Comparison of ENCODE assay signal across 8 mouse cellular contexts in genomic region chr11:69758478-69758970, GRCm38 (mm10). TPM values are rescaled to one million over a fixed set of nuclear protein-coding genes. Genes with fewer than 3 reads are reported as not detected.
DNase-seq lines count a peak whose midpoint lies in the region; ATAC-seq lines count a peak whose summit lies in the region.

Polr2a (minus strand) TSS chr11:69758637.

- under 1% methylated on average over 36 of the region's 36 CpGs for WGBS in heart, embryonic 13.5 days
- under 1% methylated on average over 36 of the region's 36 CpGs for WGBS in liver, embryonic 12.5 days (ENCODE audit: insufficient replicate concordance)
- 0% methylated on average over 36 of the region's 36 CpGs for whole genome bisulfite sequencing in stomach, embryonic 15.5 days

- peaks cover 47% of the 10 kb centered on the region for H3K4me1 ChIP-seq in heart, embryonic 13.5 days
- H3K4me1 ChIP-seq in liver, embryonic 12.5 days = peaks cover 55% of the 10 kb centered on the region
- peaks cover 28% of the 10 kb centered on the region for H3K4me1 ChIP-seq in stomach, embryonic 15.5 days

- H3K27me3 ChIP-seq in heart, embryonic 13.5 days (replicated peaks) = no peaks in the 10 kb centered on the region
- H3K27me3 ChIP-seq in liver, embryonic 12.5 days (replicated peaks) = no peaks in the 10 kb centered on the region
- H3K27me3 ChIP-seq in stomach, embryonic 15.5 days (replicated peaks) = no peaks in the 10 kb centered on the region

- H3K36me3 ChIP-seq in heart, embryonic 13.5 days = peaks cover 3% of the 10 kb centered on the region; the same call in 1 of the 2 replicates
- peaks cover 13% of the 10 kb centered on the region; the same call in 1 of the 2 replicates for H3K36me3 ChIP-seq in liver, embryonic 12.5 days
- no peaks in the 10 kb centered on the region for H3K36me3 ChIP-seq in stomach, embryonic 15.5 days

- peak; percentile 82 for ATAC-seq in erythroid progenitor cell, adult 5-6 weeks (replicated peaks; ENCODE audit: low FRiP score, poor library complexity, severe bottlenecking)
- ATAC-seq in heart, embryonic 13.5 days (ENCODE audit: extremely low read depth, insufficient number of reproducible peaks, low FRiP score, low TSS enrichment) = peak; percentile 92
- peak; percentile 90 for ATAC-seq in liver, embryonic 12.5 days
- peak; percentile 94 for ATAC-seq in stomach, embryonic 15.5 days (ENCODE audit: insufficient read depth, low FRiP score, low read depth)

- DNase-seq in CD4-positive helper T cell, adult 2 months (ENCODE audit: low read depth, low spot score) = peak; percentile 99
- peak; percentile 98 for DNase-seq in brain, embryonic 18.5 days (ENCODE audit: low read depth, low spot score)
- peak; percentile 98 for DNase-seq in kidney, postnatal 10 days
- DNase-seq in natural killer cell, adult 2 months (ENCODE audit: low spot score in 2 of 2) = peak; percentile 98

- H3K9me3 ChIP-seq in heart, embryonic 13.5 days = no peaks in the 10 kb centered on the region
- no peaks in the 10 kb centered on the region for H3K9me3 ChIP-seq in liver, embryonic 12.5 days (replicated peaks)
- H3K9me3 ChIP-seq in stomach, embryonic 15.5 days = no peaks in the 10 kb centered on the region

- peak within 1 kb of the TSS; percentile 69 for H3K4me3 ChIP-seq in heart, embryonic 13.5 days
- peak within 1 kb of the TSS; percentile 74 for H3K4me3 ChIP-seq in liver, embryonic 12.5 days
- peak within 1 kb of the TSS; percentile 58 for H3K4me3 ChIP-seq in stomach, embryonic 15.5 days (replicated peaks)

- H3K27ac ChIP-seq in heart, embryonic 13.5 days (replicated peaks) = peak within 1 kb of the TSS; percentile 99
- peak within 1 kb of the TSS; percentile 100 for H3K27ac ChIP-seq in liver, embryonic 12.5 days
- H3K27ac ChIP-seq in stomach, embryonic 15.5 days = peak within 1 kb of the TSS; percentile 99

- peak within 1 kb of the TSS; percentile 75 for H3K4me2 ChIP-seq in heart, embryonic 13.5 days
- H3K4me2 ChIP-seq in liver, embryonic 12.5 days = peak within 1 kb of the TSS; percentile 87
- peak within 1 kb of the TSS; percentile 76 for H3K4me2 ChIP-seq in stomach, embryonic 15.5 days

- H3K9ac ChIP-seq in heart, embryonic 13.5 days = peak within 1 kb of the TSS; percentile 95
- peak within 1 kb of the TSS; percentile 88 for H3K9ac ChIP-seq in liver, embryonic 12.5 days
- peak within 1 kb of the TSS; percentile 60; the same call in 1 of the 2 replicates for H3K9ac ChIP-seq in stomach, embryonic 15.5 days

RNA-seq across cellular contexts. Expression of gene Polr2a, which starts in this region (rescaled TPM):
- total RNA-seq in erythroid progenitor cell, adult 5-6 weeks (2015; ENCODE audit: low replicate concordance) = 124 and 145 TPM in 2 replicates
- 131 and 162 TPM in 2 replicates for total RNA-seq in erythroid progenitor cell, adult 5-6 weeks (2017; ENCODE audit: low replicate concordance)
- polyA plus RNA-seq in heart, embryonic 13.5 days (2015; fragmentation: Nextera tagmentation; extraction: Ambion mirVana) = 16.1 and 19.1 TPM in 2 replicates
- 17.4 and 20.2 TPM in 2 replicates for polyA plus RNA-seq in liver, embryonic 12.5 days (2016; fragmentation: Nextera tagmentation; extraction: Ambion mirVana)
- polyA plus RNA-seq in stomach, embryonic 15.5 days (2015; fragmentation: Nextera tagmentation; extraction: Ambion mirVana) = 21.0 and 25.8 TPM in 2 replicates

Comparison
In these comparisons a context has a peak if more than half of its experiments do, and no peak if none do; other contexts are left out.
1. Peak in every context shown above with its lines: DNase-seq, ATAC-seq, H3K4me3 ChIP-seq and H3K27ac ChIP-seq.